Mouse (Mus musculus) lung, adult 2 months (tissue): ENCODE measurements around the gene Sfn.

Experiments
- CTCF ChIP-seq: fragments of 200-500 bp; IDR thresholded peaks from 2 replicates; pipeline ENCODE4 v1.5.1; 2011; ENCODE audit warnings: mild to moderate bottlenecking, low read length, control low read depth; ENCODE audit not compliant: insufficient read depth
- POLR2A ChIP-seq: fragments of 200-500 bp; IDR thresholded peaks from 2 replicates; pipeline ENCODE4 v1.6.1; 2011; ENCODE audit warnings: low read depth, mild to moderate bottlenecking, control low read depth, low read length, borderline replicate concordance; ENCODE audit errors: extremely low read depth

- TF ChIP-seq POLR2A (no peak), CTCF (no peak)
Measured at GRCm38 (mm10) chr4:133563123-133563571, 38.8 kb downstream of the Sfn start.
